Mouse (Mus musculus): Measurements from ENCODE around the gene Il1f5. TPM values are rescaled to one million over a fixed set of nuclear protein-coding genes. Genes with fewer than 3 reads are reported as not detected.

Gene Il1f5
- total RNA-seq (2023): not detected in 4 replicates

DNA sequence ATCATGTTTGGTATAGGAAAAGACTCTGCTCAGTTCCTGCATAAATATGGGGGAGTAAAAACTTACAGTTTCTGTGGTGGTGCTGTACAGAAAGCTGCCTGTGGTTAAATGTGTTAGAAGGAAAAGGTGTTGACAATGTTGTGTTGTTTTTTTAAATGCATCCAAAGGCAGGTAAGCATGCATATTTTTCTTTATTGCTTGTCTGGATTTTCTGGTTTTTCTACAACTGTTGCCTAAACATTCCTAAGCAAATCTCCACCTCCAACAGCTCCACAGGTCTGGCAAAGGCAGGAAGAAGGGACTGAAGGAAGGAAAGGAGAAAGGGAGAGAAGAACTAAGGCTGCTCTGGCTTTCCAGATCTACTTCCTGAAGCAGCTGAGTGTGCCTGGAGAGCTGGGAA is at the start of gene Il1f5:
Gene Il1f5 (plus strand): TSS at position 301 of the 400 bp plus-strand sequence.

GRCm38 (mm10) chr2:24290896-24291295 is 14.1 kb downstream of the Il1f5 start, which contains the start of gene Il1f10:
Gene Il1f10, plus strand, starts transcription at chr2:24291196.

Other genes with a start within 250 kb of the Il1f5 start
- not detected in 4 replicates for gene Hnmt, start 227.6 kb upstream of the Il1f5 start, total RNA-seq (2023)
- not detected in 4 replicates for gene Tbpl2, start 180.4 kb upstream of the Il1f5 start, total RNA-seq (2023)
- not detected in 4 replicates for gene Il1f8, start 123.8 kb upstream of the Il1f5 start, total RNA-seq (2023)
- gene Il1f9, start 90.5 kb upstream of the Il1f5 start, total RNA-seq (2023): not detected in 4 replicates
- not detected in 4 replicates for gene Il1f6, start 61.5 kb upstream of the Il1f5 start, total RNA-seq (2023)
- gene Il1f10, start 14.2 kb downstream of the Il1f5 start, total RNA-seq (2023): not detected in 4 replicates
- gene Il1rn, start 59.9 kb downstream of the Il1f5 start, total RNA-seq (2023): not detected in 4 replicates
- 177 to 191 TPM (median 186 TPM) in 4 replicates for gene Psd4, start 90.6 kb downstream of the Il1f5 start, total RNA-seq (2023)
- gene Pax8, start 198.6 kb downstream of the Il1f5 start, total RNA-seq (2023): not detected in 4 replicates

Data from B cell, adult 62 days (primary cell).